Mouse (Mus musculus): Measurements from ENCODE around the gene Pias1. TPM values are rescaled to one million over a fixed set of nuclear protein-coding genes. Genes with fewer than 3 reads are reported as not detected.

Pias1 gene
- total and polyA plus RNA-seq, 2 experiments from 2014 or later, result 37.2 to 48.7 TPM

GRCm38 (mm10) chr9:62924886-62925610 is 62.7 kb downstream of the Pias1 start:
- no peaks in the 10 kb centered on the region for H3K27me3 ChIP-seq (ENCODE audit: insufficient read depth, low read length)
- WGBS, result 84% methylated on average over 2 of the region's 2 CpGs
- no peak overlapping the region for H3K4me2 ChIP-seq (ENCODE audit: low read depth, low read length)
- no peaks in the 10 kb centered on the region for H3K36me3 ChIP-seq (ENCODE audit: insufficient read depth, low read length)
- no peak for TF ChIP-seq CTCF (IDR thresholded peaks at IDR 0.05; ENCODE audit: low read depth)
- DNase-seq (ENCODE audit: low spot score) (no peak), ATAC-seq (no peak)
- H3K9me3 ChIP-seq (ENCODE audit: low read length), result no peaks in the 10 kb centered on the region
- no peak overlapping the region for H3K4me3 ChIP-seq (ENCODE audit: low read length)
- H3K9ac ChIP-seq (replicated peaks; ENCODE audit: low read length), result no peak overlapping the region
- no peaks in the 10 kb centered on the region for H3K4me1 ChIP-seq (ENCODE audit: insufficient read depth, low read length)
- no peak overlapping the region for H3K27ac ChIP-seq

- H3K9ac ChIP-seq (replicated peaks; ENCODE audit: low read length), result no peak overlapping the region
- no peak overlapping the region for H3K4me2 ChIP-seq (ENCODE audit: low read depth, low read length)
- no peak for TF ChIP-seq CTCF (IDR thresholded peaks at IDR 0.05; ENCODE audit: low read depth)
- no peak overlapping the region for H3K4me3 ChIP-seq (ENCODE audit: low read length)
- DNase-seq (ENCODE audit: low spot score) (no peak), ATAC-seq (no peak)
- no peaks in the 10 kb centered on the region for H3K4me1 ChIP-seq (ENCODE audit: insufficient read depth, low read length)
- 86% methylated on average over 2 of the region's 2 CpGs for WGBS
- H3K9me3 ChIP-seq (ENCODE audit: low read length), result no peaks in the 10 kb centered on the region
- H3K27me3 ChIP-seq (ENCODE audit: insufficient read depth, low read length), result no peaks in the 10 kb centered on the region
- no peak overlapping the region for H3K27ac ChIP-seq
- H3K36me3 ChIP-seq (ENCODE audit: insufficient read depth, low read length), result peaks cover 15% of the 10 kb centered on the region; the same call in 1 of the 2 replicates
Measured at GRCm38 (mm10) chr9:62920877-62921276, 66.8 kb downstream of the Pias1 start.

DNA sequence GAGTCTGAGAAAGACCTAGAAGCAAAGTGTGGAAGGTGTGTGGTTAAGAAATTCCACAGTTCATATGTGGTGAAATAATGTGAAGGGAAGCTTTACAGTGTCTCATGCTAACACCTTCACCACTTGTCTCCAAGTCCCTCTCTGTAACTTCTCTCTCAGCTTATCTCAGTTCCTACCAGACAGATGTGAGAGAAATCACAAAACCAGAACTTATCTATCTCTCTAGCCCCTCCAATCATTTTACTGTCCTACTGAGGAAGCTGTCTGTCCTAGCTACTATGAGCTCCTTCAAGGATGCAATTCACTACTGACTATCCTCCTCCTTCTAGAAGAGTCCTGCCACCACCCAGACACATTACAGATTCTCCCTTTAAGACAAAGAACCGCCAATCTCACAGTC is 70.7 kb downstream of the Pias1 start:
- H3K4me3 ChIP-seq (ENCODE audit: low read length), result no peak overlapping the region
- H3K27me3 ChIP-seq (ENCODE audit: insufficient read depth, low read length), result no peaks in the 10 kb centered on the region
- TF ChIP-seq CTCF (IDR thresholded peaks at IDR 0.05; ENCODE audit: low read depth), result no peak
- no peak overlapping the region for H3K27ac ChIP-seq
- H3K9ac ChIP-seq (replicated peaks; ENCODE audit: low read length), result no peak overlapping the region
- no peak for ATAC-seq
- no peak for DNase-seq (ENCODE audit: low spot score)
- no peaks in the 10 kb centered on the region for H3K4me1 ChIP-seq (ENCODE audit: insufficient read depth, low read length)
- H3K36me3 ChIP-seq (ENCODE audit: insufficient read depth, low read length), result peaks cover 15% of the 10 kb centered on the region; the same call in 1 of the 2 replicates
- no peaks in the 10 kb centered on the region for H3K9me3 ChIP-seq (ENCODE audit: low read length)
- no peak overlapping the region for H3K4me2 ChIP-seq (ENCODE audit: low read depth, low read length)
- WGBS, result 89% methylated on average over 1 of the region's 1 CpGs

DNA sequence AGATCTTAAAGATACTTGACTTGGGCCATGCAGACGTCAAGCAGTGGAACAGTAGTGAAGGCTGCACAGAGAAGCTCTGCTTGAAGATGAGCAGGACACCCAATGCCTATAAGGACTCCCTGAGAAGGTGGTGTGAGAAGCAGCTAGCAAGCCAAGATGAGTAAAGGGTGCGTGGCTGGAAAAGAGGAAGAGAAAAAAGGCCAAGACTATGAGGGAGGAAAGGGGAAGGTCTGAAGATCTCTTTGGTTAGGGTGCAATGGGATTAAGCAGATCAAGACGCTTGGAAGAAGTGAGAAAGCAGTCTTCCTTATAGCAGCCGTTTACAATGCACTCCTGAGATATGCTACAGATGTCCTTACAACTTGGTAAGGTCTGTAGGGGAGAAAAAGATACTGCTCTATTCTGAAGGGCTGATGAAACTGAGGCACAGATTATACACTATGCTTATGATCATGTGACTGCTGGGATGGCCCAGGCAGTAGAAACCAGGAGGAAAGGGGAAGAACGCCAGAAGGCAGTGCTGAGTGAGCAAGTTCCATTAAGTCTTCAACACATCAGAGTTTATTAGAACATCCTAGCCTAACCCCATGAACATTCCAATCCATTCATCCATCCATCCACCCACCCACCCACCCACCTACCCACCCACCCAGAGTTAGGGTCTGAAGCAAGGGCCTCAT is 74.2 kb downstream of the Pias1 start:
- Histone ChIP-seq H3K9me3 (ENCODE audit: low read length) (no peaks in the 10 kb centered on the region), H3K4me2 (ENCODE audit: low read depth, low read length) (no peak overlapping the region), H3K27ac (no peak overlapping the region), H3K36me3 (ENCODE audit: insufficient read depth, low read length) (peaks cover 15% of the 10 kb centered on the region; the same call in 1 of the 2 replicates), H3K9ac (replicated peaks; ENCODE audit: low read length) (no peak overlapping the region), H3K4me1 (ENCODE audit: insufficient read depth, low read length) (no peaks in the 10 kb centered on the region), H3K4me3 (ENCODE audit: low read length) (no peak overlapping the region), H3K27me3 (ENCODE audit: insufficient read depth, low read length) (no peaks in the 10 kb centered on the region)
- ATAC-seq (no peak), DNase-seq (ENCODE audit: low spot score) (no peak)
- TF ChIP-seq CTCF (IDR thresholded peaks at IDR 0.05; ENCODE audit: low read depth), result no peak
- 84% methylated on average over 5 of the region's 5 CpGs for WGBS

DNA sequence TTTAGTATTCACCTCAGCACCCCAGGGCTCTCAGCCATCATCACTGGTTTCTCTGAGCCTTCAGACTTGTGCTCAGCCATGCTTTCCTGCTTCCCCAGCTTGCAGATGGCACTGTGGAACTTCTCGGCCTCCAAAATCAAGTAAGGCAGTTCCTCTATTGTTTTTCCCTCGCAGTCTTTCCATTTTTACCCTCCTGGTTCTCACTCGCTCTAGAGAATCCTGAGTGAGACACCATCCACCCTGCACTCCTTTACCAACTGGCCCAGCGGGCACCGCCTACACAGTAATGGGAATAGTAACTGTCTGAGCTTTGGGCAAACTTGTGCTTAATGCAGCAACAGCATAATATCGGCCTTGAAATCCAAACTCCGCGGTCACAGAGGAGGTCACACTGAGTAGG is 82.7 kb downstream of the Pias1 start:
- Histone ChIP-seq H3K9ac (replicated peaks; ENCODE audit: low read length) (no peak overlapping the region), H3K9me3 (ENCODE audit: low read length) (no peaks in the 10 kb centered on the region), H3K36me3 (ENCODE audit: insufficient read depth, low read length) (no peaks in the 10 kb centered on the region), H3K4me1 (ENCODE audit: insufficient read depth, low read length) (no peaks in the 10 kb centered on the region), H3K27me3 (ENCODE audit: insufficient read depth, low read length) (no peaks in the 10 kb centered on the region), H3K4me3 (ENCODE audit: low read length) (no peak overlapping the region), H3K27ac (no peak overlapping the region), H3K4me2 (ENCODE audit: low read depth, low read length) (no peak overlapping the region)
- ATAC-seq, result no peak
- TF ChIP-seq CTCF (IDR thresholded peaks at IDR 0.05; ENCODE audit: low read depth), result no peak
- no peak for DNase-seq (ENCODE audit: low spot score)
- WGBS, result 90% methylated on average over 8 of the region's 8 CpGs

GRCm38 (mm10) chr9:62903841-62904240 is 83.9 kb downstream of the Pias1 start:
- ATAC-seq, result no peak
- Histone ChIP-seq H3K4me1 (ENCODE audit: insufficient read depth, low read length) (no peaks in the 10 kb centered on the region), H3K27me3 (ENCODE audit: insufficient read depth, low read length) (no peaks in the 10 kb centered on the region), H3K9me3 (ENCODE audit: low read length) (no peaks in the 10 kb centered on the region), H3K27ac (no peak overlapping the region), H3K9ac (replicated peaks; ENCODE audit: low read length) (no peak overlapping the region), H3K4me2 (ENCODE audit: low read depth, low read length) (no peak overlapping the region), H3K4me3 (ENCODE audit: low read length) (no peak overlapping the region), H3K36me3 (ENCODE audit: insufficient read depth, low read length) (no peaks in the 10 kb centered on the region)
- no peak for DNase-seq (ENCODE audit: low spot score)
- TF ChIP-seq CTCF (IDR thresholded peaks at IDR 0.05; ENCODE audit: low read depth), result no peak
- WGBS, result 93% methylated on average over 2 of the region's 2 CpGs

- Histone ChIP-seq H3K9me3 (ENCODE audit: low read length) (no peaks in the 10 kb centered on the region), H3K4me1 (ENCODE audit: insufficient read depth, low read length) (no peaks in the 10 kb centered on the region), H3K9ac (replicated peaks; ENCODE audit: low read length) (no peak overlapping the region), H3K27me3 (ENCODE audit: insufficient read depth, low read length) (no peaks in the 10 kb centered on the region), H3K36me3 (ENCODE audit: insufficient read depth, low read length) (no peaks in the 10 kb centered on the region), H3K27ac (no peak overlapping the region), H3K4me3 (ENCODE audit: low read length) (no peak overlapping the region), H3K4me2 (ENCODE audit: low read depth, low read length) (no peak overlapping the region)
- ATAC-seq (no peak), DNase-seq (ENCODE audit: low spot score) (no peak)
- TF ChIP-seq CTCF (IDR thresholded peaks at IDR 0.05; ENCODE audit: low read depth), result no peak
- WGBS, result 77% methylated on average over 2 of the region's 2 CpGs
Measured at GRCm38 (mm10) chr9:62901736-62902135, 86.0 kb downstream of the Pias1 start.
